Mouse (Mus musculus): ENCODE measurements around the gene Cdc42ep4. TPM values are rescaled to one million over a fixed set of nuclear protein-coding genes. Genes with fewer than 3 reads are reported as not detected.

Gene Cdc42ep4
- polyA plus RNA-seq, 1 experiment from 2014 or later = 26.1 TPM

DNA sequence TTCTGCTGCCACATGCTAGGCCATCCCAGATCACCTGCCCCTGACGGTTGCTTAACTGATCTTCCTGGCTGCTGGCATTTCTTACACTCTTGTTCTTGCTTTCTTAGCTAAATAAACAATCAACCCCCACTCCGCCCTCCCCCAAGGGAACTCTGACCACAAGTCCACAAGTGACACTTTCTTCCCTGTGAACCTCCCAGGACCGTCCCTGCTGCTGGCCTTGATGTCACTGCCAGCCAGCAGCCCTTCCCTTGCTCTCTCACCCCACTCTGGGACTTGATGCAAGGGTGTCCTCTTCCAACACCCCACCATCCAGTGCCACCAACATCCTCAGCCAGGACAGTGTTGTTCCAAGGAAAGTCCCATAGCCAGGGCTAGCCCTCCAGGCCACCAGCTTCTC, 20.8 kb downstream of the Cdc42ep4 start:
- peaks cover 37% of the 10 kb centered on the region for H3K36me3 ChIP-seq
- H3K4me2 ChIP-seq = no peak overlapping the region
- 60% methylated on average over 3 of the region's 3 CpGs for WGBS
- no peak for ATAC-seq (ENCODE audit: extremely low read depth, insufficient number of reproducible peaks, low FRiP score, low TSS enrichment)
- no peaks in the 10 kb centered on the region for H3K27me3 ChIP-seq (replicated peaks)
- H3K4me1 ChIP-seq = peaks cover 59% of the 10 kb centered on the region
- no peaks in the 10 kb centered on the region for H3K9me3 ChIP-seq
- no peak overlapping the region for H3K9ac ChIP-seq
- no peak overlapping the region for H3K4me3 ChIP-seq
- no peak overlapping the region for H3K27ac ChIP-seq (replicated peaks)

DNA sequence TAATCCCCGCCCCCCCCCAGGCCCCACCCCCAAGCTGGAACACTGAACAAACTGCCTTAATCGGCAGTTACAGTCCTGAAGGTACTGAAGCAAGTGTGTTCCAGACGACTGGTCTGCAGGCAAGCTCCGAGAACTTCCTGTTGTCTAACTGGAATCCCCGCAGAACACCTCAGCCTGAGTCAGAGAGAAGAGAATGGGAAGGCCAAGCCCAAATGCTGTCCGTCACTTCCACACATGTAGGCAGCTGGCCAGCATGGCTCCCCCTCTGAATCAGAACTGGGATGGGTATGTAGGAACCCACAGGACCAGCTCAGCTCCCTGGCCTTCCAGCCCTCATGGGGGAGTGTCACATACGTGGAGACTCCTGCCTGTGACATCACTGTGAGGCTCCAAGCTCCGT, 21.8 kb downstream of the Cdc42ep4 start:
- peaks cover 57% of the 10 kb centered on the region for H3K4me1 ChIP-seq
- WGBS = 58% methylated on average over 8 of the region's 8 CpGs
- no peaks in the 10 kb centered on the region for H3K9me3 ChIP-seq
- no peak overlapping the region for H3K4me2 ChIP-seq
- no peak overlapping the region for H3K9ac ChIP-seq
- H3K36me3 ChIP-seq = peaks cover 43% of the 10 kb centered on the region
- H3K27me3 ChIP-seq (replicated peaks) = no peaks in the 10 kb centered on the region
- H3K27ac ChIP-seq (replicated peaks) = no peak overlapping the region
- H3K4me3 ChIP-seq = no peak overlapping the region
- no peak for ATAC-seq (ENCODE audit: extremely low read depth, insufficient number of reproducible peaks, low FRiP score, low TSS enrichment)

DNA sequence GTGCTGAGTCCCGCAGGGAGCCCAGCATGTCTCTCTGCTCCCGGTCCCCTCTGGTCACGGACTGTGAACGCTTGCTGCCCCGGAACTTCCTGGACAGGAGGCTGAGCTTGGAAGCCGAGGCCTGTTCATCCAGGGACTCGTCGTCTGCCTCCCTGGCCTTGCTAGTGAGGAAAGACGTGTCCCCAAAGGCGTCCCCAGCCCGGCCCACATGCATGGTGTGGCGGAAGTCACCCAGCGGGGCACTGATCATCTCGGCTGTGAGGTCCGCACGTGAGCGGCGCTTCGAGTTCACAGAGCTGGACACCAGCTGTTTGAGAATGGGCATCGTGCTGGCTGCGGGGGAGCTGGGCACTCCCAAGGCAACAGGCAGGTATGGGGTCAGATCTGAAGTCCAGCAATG, 22.4 kb downstream of the Cdc42ep4 start:
- H3K36me3 ChIP-seq = peaks cover 48% of the 10 kb centered on the region
- H3K27ac ChIP-seq (replicated peaks) = no peak overlapping the region
- WGBS = 88% methylated on average over 21 of the region's 21 CpGs
- H3K4me2 ChIP-seq = no peak overlapping the region
- H3K9ac ChIP-seq = no peak overlapping the region
- peaks cover 50% of the 10 kb centered on the region for H3K4me1 ChIP-seq
- no peak for ATAC-seq (ENCODE audit: extremely low read depth, insufficient number of reproducible peaks, low FRiP score, low TSS enrichment)
- no peaks in the 10 kb centered on the region for H3K27me3 ChIP-seq (replicated peaks)
- H3K4me3 ChIP-seq = no peak overlapping the region
- H3K9me3 ChIP-seq = no peaks in the 10 kb centered on the region

DNA sequence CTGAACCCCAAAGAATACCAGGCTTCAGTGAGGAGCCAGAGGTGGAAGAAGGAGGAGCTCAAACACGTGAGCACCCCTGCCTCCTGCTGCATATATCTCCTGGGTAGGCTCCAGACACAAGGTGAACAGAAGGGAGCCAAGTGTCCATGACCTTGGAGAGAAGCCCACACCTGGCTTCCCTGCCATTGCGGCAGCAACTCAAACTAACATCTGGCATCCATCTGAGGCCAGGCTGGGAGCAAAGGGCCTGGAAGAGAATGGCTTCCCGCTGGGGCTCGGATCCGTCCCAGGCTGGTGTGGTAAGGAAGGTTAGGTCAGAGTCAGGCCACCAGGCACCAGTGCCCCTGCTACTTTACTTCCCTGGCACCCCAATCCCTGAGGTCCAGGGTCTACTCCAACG, 23.7 kb downstream of the Cdc42ep4 start:
- WGBS = 84% methylated on average over 6 of the region's 6 CpGs
- peaks cover 38% of the 10 kb centered on the region for H3K4me1 ChIP-seq
- H3K27me3 ChIP-seq (replicated peaks) = no peaks in the 10 kb centered on the region
- H3K4me3 ChIP-seq = no peak overlapping the region
- H3K36me3 ChIP-seq = peaks cover 49% of the 10 kb centered on the region
- no peak overlapping the region for H3K4me2 ChIP-seq
- ATAC-seq (ENCODE audit: extremely low read depth, insufficient number of reproducible peaks, low FRiP score, low TSS enrichment) = no peak
- no peaks in the 10 kb centered on the region for H3K9me3 ChIP-seq
- H3K9ac ChIP-seq = no peak overlapping the region
- H3K27ac ChIP-seq (replicated peaks) = no peak overlapping the region

DNA sequence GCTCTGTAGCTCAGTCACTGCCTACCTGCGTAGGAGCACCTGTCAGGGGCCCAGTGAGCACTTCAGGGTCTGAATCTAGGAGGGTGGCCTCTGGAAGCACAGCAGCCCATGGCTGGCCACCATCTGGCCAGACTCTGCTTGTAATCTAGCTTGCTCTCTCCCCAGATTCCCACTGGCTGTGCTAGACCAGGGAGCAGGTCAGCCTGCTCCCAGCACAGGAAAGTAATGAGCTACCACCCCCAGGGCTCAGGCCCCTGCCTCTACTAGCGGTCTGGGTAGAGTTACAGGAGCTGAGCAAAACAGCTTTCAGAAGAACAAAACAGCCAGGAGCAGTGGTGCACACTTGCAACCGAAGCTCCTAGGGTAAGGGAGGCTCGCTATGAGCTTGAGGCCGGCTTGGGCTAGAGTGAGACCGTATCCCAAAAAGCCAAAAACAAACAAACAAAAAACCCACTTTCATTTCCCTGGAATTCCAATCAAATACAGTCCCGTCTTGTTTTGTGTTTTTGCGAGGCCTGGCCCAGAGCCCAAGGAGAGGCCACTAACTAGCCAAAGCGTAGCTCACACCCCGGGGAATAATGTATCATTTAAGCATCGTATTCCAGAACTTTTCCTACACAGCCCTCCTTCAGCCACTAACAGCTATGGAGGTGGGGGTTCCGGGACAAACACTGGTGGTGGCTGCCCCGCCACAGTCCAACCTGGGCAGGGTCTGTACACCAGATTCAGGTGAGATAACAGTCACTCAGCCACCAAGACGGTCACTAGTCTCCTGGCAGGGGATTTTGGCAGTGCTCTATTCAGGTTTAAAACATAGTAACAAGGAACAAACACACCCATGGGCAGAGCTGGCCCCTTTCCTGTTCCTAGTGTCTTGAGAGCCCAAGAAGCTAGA, 24.4 kb downstream of the Cdc42ep4 start:
- Histone ChIP-seq H3K27ac (replicated peaks) (no peak overlapping the region), H3K4me1 (peaks cover 40% of the 10 kb centered on the region)

DNA sequence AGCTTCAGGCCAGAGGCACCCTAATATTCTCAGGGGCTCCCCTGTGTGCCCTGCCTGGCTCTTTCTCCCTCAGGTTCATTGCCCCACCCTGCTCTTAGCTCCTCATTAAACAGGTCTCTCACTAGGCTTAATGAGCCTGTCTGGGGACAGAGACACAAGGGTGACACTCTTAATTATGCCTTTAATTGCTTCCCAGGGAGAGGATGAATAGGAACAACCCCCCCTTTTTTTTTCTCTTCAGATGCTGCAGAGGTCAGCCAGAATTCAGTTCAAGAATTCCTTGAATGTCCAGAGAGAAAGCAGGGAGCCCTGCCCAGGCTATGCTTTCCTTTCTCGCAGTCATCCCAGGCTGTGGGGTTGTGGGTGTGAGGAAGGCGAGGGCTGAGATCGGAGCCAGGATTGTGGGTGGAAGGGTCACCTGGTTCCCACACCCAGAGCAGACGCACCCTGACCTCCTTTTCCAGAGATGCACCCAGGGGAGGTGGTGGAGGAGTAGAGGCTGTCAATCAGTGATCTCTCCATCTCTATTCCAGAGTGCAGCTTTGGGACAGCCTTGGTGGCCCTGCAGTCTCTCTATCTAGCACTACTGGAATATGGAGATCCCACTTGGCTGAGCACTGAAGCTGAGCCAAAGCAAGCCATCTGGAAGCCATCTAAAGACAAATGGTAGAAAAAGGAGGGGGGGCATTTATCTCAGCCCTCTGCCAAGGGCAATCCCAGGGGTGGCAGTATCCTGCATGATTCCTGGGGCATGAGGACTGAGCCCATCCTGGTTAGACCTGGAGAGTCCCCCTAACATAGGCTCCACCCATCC, 26.2 kb downstream of the Cdc42ep4 start:
- 87% methylated on average over 4 of the region's 4 CpGs for WGBS
- Histone ChIP-seq H3K27me3 (replicated peaks) (no peaks in the 10 kb centered on the region), H3K9me3 (no peaks in the 10 kb centered on the region), H3K36me3 (peaks cover 49% of the 10 kb centered on the region), H3K27ac (replicated peaks) (no peak overlapping the region), H3K9ac (no peak overlapping the region), H3K4me3 (no peak overlapping the region), H3K4me1 (peaks cover 31% of the 10 kb centered on the region), H3K4me2 (no peak overlapping the region)
- no peak for ATAC-seq (ENCODE audit: extremely low read depth, insufficient number of reproducible peaks, low FRiP score, low TSS enrichment)

More for the DNA sequence above, 24.4 kb downstream of the Cdc42ep4 start:
- Histone ChIP-seq H3K9me3 (no peaks in the 10 kb centered on the region), H3K4me2 (no peak overlapping the region), H3K9ac (no peak overlapping the region), H3K27me3 (replicated peaks) (no peaks in the 10 kb centered on the region), H3K36me3 (peaks cover 49% of the 10 kb centered on the region), H3K4me3 (no peak overlapping the region)
- 87% methylated on average over 14 of the region's 14 CpGs for WGBS
- no peak for ATAC-seq (ENCODE audit: extremely low read depth, insufficient number of reproducible peaks, low FRiP score, low TSS enrichment)

DNA sequence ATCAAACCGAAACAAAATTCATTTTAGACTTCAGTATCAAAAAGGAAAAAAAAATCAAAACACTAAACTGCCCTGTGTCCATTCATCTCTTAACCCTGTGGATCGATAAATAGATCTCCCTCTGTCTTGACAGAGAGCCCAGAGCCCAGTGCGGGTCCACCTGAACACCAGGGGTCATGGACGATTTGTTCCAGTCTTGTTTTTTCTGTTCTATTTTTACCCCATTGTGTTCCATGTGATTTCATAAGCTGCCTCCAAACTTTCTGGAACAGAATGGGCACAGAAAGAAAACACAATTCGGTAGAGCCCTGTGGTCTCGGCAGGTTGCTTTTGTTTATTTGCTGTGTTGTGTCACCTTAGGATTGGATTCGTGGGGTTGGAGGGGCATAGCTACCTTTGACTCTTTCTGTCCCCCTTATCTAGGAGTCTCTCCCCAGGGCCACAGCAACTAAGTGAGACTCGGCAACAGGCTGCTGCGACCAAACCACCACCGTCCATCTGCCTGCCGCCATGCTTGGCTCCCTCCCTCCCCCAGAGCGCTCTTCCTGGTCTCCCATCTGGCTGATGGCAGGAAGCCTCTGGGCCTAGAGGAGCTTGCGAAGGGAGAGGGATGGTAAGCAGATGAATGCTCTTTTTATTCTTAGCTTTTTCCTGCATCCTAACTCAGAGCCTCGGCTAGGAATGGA, 29.1 kb downstream of the Cdc42ep4 start:
- H3K4me3 ChIP-seq = no peak overlapping the region
- no peaks in the 10 kb centered on the region for H3K27me3 ChIP-seq (replicated peaks)
- H3K4me2 ChIP-seq = no peak overlapping the region
- H3K27ac ChIP-seq (replicated peaks) = peak overlapping the region; percentile 15; the same call in 1 of the 2 replicates
- H3K9me3 ChIP-seq = no peaks in the 10 kb centered on the region
- H3K9ac ChIP-seq = 0 out of 2 replicates have a peak overlapping the region, but pooled peaks have one; percentile 5
- WGBS = 46% methylated on average over 14 of the region's 14 CpGs
- H3K36me3 ChIP-seq = peaks cover 28% of the 10 kb centered on the region
- H3K4me1 ChIP-seq = peaks cover 22% of the 10 kb centered on the region
- no peak for ATAC-seq (ENCODE audit: extremely low read depth, insufficient number of reproducible peaks, low FRiP score, low TSS enrichment)

DNA sequence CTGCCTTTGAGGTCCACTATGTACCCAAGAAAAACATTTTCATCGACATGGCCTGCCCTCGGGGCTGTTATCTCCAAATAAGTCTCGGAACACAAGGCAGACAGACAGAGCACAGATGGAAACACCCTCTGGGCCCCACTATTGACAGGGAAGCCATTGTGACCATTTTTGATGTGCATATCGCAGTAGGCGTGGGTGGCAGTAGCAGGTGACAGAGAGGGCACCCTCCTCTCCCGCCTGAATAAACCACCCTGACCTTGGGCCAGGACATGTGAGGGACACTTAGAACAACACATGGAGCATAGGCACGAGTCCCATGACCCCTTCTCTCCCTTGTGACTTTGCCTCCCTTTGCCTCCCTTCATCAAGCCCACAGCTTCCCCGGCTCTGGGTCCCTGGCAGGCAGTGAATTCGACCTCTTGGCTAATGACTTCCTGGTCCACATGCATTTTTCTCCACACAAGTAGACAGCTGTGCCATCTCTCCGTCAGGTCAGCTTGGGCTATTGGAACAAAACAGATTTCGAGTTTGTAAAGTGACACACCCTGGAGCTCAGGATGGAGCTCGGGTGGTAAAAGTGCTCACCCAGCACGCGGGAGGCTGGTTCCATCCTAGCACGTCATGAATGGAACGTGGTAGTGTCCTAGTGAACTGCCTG, 33.8 kb downstream of the Cdc42ep4 start:
- H3K4me1 ChIP-seq = peaks cover 12% of the 10 kb centered on the region
- H3K36me3 ChIP-seq = no peaks in the 10 kb centered on the region
- H3K4me3 ChIP-seq = no peak overlapping the region
- no peak overlapping the region for H3K9ac ChIP-seq
- no peak overlapping the region for H3K4me2 ChIP-seq
- H3K27me3 ChIP-seq (replicated peaks) = no peaks in the 10 kb centered on the region
- no peaks in the 10 kb centered on the region for H3K9me3 ChIP-seq
- 59% methylated on average over 16 of the region's 16 CpGs for WGBS
- ATAC-seq (ENCODE audit: extremely low read depth, insufficient number of reproducible peaks, low FRiP score, low TSS enrichment) = no peak
- H3K27ac ChIP-seq (replicated peaks) = no peak overlapping the region

DNA sequence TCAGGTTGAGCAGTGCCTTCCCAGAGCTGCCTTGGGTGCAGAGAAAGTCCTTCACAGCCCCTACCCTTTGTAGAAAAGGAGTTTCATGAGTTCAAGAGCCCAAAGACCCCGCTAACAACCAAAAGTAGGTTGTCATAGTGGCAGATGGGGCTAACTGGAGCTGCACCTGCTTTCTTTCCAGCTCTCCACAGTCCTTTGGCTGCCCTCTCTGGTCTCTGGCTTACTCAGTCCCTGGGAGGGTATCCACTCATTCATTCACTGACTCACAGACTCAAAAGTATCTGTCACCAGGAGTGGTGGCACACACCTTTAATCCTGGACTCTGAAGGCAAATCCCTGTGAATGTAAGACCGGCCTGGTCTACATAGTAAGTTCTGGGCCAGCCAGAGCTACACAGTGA, 35.5 kb downstream of the Cdc42ep4 start:
- no peak overlapping the region for H3K4me3 ChIP-seq
- H3K4me1 ChIP-seq = peaks cover 6% of the 10 kb centered on the region; the same call in 1 of the 2 replicates
- ATAC-seq (ENCODE audit: extremely low read depth, insufficient number of reproducible peaks, low FRiP score, low TSS enrichment) = no peak
- WGBS = 82% methylated on average over 2 of the region's 2 CpGs
- no peak overlapping the region for H3K9ac ChIP-seq
- no peaks in the 10 kb centered on the region for H3K36me3 ChIP-seq
- H3K27ac ChIP-seq (replicated peaks) = no peak overlapping the region
- H3K9me3 ChIP-seq = no peaks in the 10 kb centered on the region
- no peaks in the 10 kb centered on the region for H3K27me3 ChIP-seq (replicated peaks)
- no peak overlapping the region for H3K4me2 ChIP-seq

DNA sequence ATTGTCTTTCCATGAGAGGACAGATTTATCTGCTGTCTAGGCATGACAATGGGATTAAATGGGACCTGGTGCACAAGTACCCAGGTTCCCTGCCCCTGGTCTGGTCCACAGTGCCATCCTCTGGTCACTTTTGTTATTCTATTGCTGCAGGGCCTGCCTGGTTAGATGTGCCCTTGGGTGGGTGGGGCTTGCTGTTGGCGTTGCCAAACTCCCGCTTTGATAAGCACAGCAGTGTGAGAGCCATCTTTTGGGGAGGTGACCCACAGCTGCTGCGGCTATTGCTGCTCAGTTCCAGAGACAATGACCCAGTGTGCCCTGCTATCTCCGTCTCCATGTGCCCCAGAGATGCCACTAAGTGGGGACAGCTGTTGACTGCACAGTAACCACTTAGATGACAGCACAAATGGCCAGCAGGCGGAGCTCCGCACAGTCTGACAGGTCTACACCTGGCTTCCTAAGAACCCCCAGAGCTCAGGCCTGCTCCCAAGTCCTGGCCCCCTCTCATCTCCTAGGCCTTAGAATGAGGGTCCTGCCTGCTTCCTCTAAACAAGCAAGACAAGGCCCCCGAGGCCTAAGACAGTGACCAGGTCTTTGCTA, 36.5 kb downstream of the Cdc42ep4 start:
- Histone ChIP-seq H3K4me1 (peaks cover 13% of the 10 kb centered on the region), H3K36me3 (no peaks in the 10 kb centered on the region), H3K9me3 (no peaks in the 10 kb centered on the region), H3K4me3 (no peak overlapping the region), H3K27ac (replicated peaks) (no peak overlapping the region), H3K27me3 (replicated peaks) (no peaks in the 10 kb centered on the region), H3K9ac (no peak overlapping the region), H3K4me2 (no peak overlapping the region)
- 58% methylated on average over 7 of the region's 7 CpGs for WGBS
- 0 out of 2 replicates have a peak, but pooled peaks have one; percentile 29 for ATAC-seq (ENCODE audit: extremely low read depth, insufficient number of reproducible peaks, low FRiP score, low TSS enrichment)
